ENCODE assay signal across 8 mouse cellular contexts in genomic region chr3:98024288-98024848, GRCm38 (mm10). TPM values are rescaled to one million over a fixed set of nuclear protein-coding genes. Genes with fewer than 3 reads are reported as not detected.
DNase-seq lines count a peak whose midpoint lies in the region; ATAC-seq and TF ChIP-seq lines count a peak whose summit lies in the region.

No protein-coding gene starts in this region.

- no peak overlapping the region for H3K4me3 ChIP-seq in ES-Bruce4 (ENCODE audit: low read depth, low read length)
- H3K4me3 ChIP-seq in forebrain, embryonic 14.5 days (ENCODE audit: low read depth, low read length) = no peak overlapping the region
- no peak overlapping the region for H3K4me3 ChIP-seq in hindbrain, embryonic 11.5 days (ENCODE audit: low read depth, low read length)
- H3K4me3 ChIP-seq in limb, embryonic 15.5 days = peak overlapping the region; percentile 18
- H3K4me3 ChIP-seq in midbrain, embryonic 15.5 days = 0 out of 2 replicates have a peak overlapping the region, but pooled peaks have one; percentile 6

- no peak overlapping the region for H3K9ac ChIP-seq in ES-Bruce4 (ENCODE audit: low read depth, poor library complexity, severe bottlenecking)
- peak overlapping the region; percentile 49 for H3K9ac ChIP-seq in forebrain, embryonic 14.5 days (ENCODE audit: low read length)
- no peak overlapping the region for H3K9ac ChIP-seq in hindbrain, embryonic 11.5 days (ENCODE audit: low read depth, low read length)
- no peak overlapping the region for H3K9ac ChIP-seq in limb, embryonic 15.5 days
- no peak overlapping the region for H3K9ac ChIP-seq in midbrain, embryonic 15.5 days

- TF ChIP-seq POLR2A in ES-Bruce4 (IDR thresholded peaks at IDR 0.05; ENCODE audit: insufficient read depth, low read length) = no peak

- H3K36me3 ChIP-seq in ES-Bruce4 (ENCODE audit: control insufficient read depth, insufficient read depth, low read length, poor library complexity, severe bottlenecking) = no peaks in the 10 kb centered on the region
- no peaks in the 10 kb centered on the region for H3K36me3 ChIP-seq in forebrain, embryonic 14.5 days (ENCODE audit: control insufficient read depth, insufficient read depth, low read length)
- H3K36me3 ChIP-seq in hindbrain, embryonic 11.5 days (ENCODE audit: control insufficient read depth, insufficient read depth, low read length) = no peaks in the 10 kb centered on the region
- H3K36me3 ChIP-seq in limb, embryonic 15.5 days = no peaks in the 10 kb centered on the region
- H3K36me3 ChIP-seq in midbrain, embryonic 15.5 days (replicated peaks) = no peaks in the 10 kb centered on the region

- TF ChIP-seq CTCF in ES-Bruce4 (IDR thresholded peaks at IDR 0.05; ENCODE audit: low read depth, low read length) = no peak

- TF ChIP-seq EP300 in ES-Bruce4 (IDR thresholded peaks at IDR 0.05; ENCODE audit: insufficient read depth, low read depth, low read length) = peak; percentile 91

- H3K27ac ChIP-seq in ES-Bruce4 (ENCODE audit: insufficient read depth, low read length) = no peak overlapping the region
- H3K27ac ChIP-seq in forebrain, embryonic 14.5 days (ENCODE audit: low read depth, low read length) = peak overlapping the region; percentile 82
- H3K27ac ChIP-seq in hindbrain, embryonic 11.5 days (ENCODE audit: low read depth, low read length) = no peak overlapping the region
- H3K27ac ChIP-seq in limb, embryonic 15.5 days = peak overlapping the region; percentile 88
- peak overlapping the region; percentile 53 for H3K27ac ChIP-seq in midbrain, embryonic 15.5 days

- ATAC-seq in forebrain, embryonic 14.5 days = peak; percentile 73
- ATAC-seq in hindbrain, embryonic 11.5 days (ENCODE audit: low FRiP score) = peak; percentile 52; the same call in 1 of the 2 replicates
- ATAC-seq in limb, embryonic 15.5 days (ENCODE audit: insufficient number of reproducible peaks, low FRiP score, low TSS enrichment, low read depth) = peak; percentile 81
- ATAC-seq in midbrain, embryonic 15.5 days (replicated peaks) = peak; percentile 46; the same call in 1 of the 2 replicates

- H3K4me2 ChIP-seq in forebrain, embryonic 14.5 days (ENCODE audit: low read length) = peak overlapping the region; percentile 43
- no peak overlapping the region for H3K4me2 ChIP-seq in hindbrain, embryonic 11.5 days (replicated peaks; ENCODE audit: low read depth, low read length)
- H3K4me2 ChIP-seq in limb, embryonic 15.5 days = peak overlapping the region; percentile 40
- H3K4me2 ChIP-seq in midbrain, embryonic 15.5 days = peak overlapping the region; percentile 36

- peak; percentile 62 for DNase-seq in brain, adult 2 months (ENCODE audit: low read depth, low spot score)
- DNase-seq in forebrain, embryonic 14.5 days (ENCODE audit: low spot score) = peak; percentile 90
- peak; percentile 51 for DNase-seq in hindbrain, embryonic 11.5 days (ENCODE audit: low spot score)
- no peak for DNase-seq in spleen, adult 18-20 months
- DNase-seq in left cerebral cortex, postnatal 36 days (ENCODE audit: low spot score in 2 of 2) = no peak

- peaks cover 3% of the 10 kb centered on the region for H3K4me1 ChIP-seq in ES-Bruce4 (ENCODE audit: control insufficient read depth, insufficient read depth, low read length)
- peaks cover 65% of the 10 kb centered on the region for H3K4me1 ChIP-seq in forebrain, embryonic 14.5 days (ENCODE audit: control insufficient read depth, insufficient read depth, low read length)
- peaks cover 7% of the 10 kb centered on the region for H3K4me1 ChIP-seq in hindbrain, embryonic 11.5 days (replicated peaks; ENCODE audit: control insufficient read depth, insufficient read depth, low read length)
- H3K4me1 ChIP-seq in limb, embryonic 15.5 days = peaks cover 76% of the 10 kb centered on the region
- H3K4me1 ChIP-seq in midbrain, embryonic 15.5 days = peaks cover 22% of the 10 kb centered on the region

- no peaks in the 10 kb centered on the region; the same call in 1 of the 2 replicates for H3K27me3 ChIP-seq in ES-Bruce4 (ENCODE audit: control insufficient read depth, insufficient read depth, low read length, poor library complexity, severe bottlenecking)
- H3K27me3 ChIP-seq in forebrain, embryonic 14.5 days (replicated peaks; ENCODE audit: control insufficient read depth, insufficient read depth, low read length) = no peaks in the 10 kb centered on the region
- peaks cover 2% of the 10 kb centered on the region; the same call in 1 of the 2 replicates for H3K27me3 ChIP-seq in hindbrain, embryonic 11.5 days (ENCODE audit: control insufficient read depth, insufficient read depth, low read length)
- no peaks in the 10 kb centered on the region for H3K27me3 ChIP-seq in limb, embryonic 15.5 days
- no peaks in the 10 kb centered on the region for H3K27me3 ChIP-seq in midbrain, embryonic 15.5 days (replicated peaks)

- no peaks in the 10 kb centered on the region for H3K9me3 ChIP-seq in ES-Bruce4 (replicated peaks; ENCODE audit: control insufficient read depth, insufficient read depth, low read length, poor library complexity, severe bottlenecking)
- no peaks in the 10 kb centered on the region for H3K9me3 ChIP-seq in forebrain, embryonic 14.5 days (replicated peaks; ENCODE audit: control insufficient read depth, low read length)
- no peaks in the 10 kb centered on the region for H3K9me3 ChIP-seq in hindbrain, embryonic 11.5 days (ENCODE audit: control insufficient read depth, low read length)
- no peaks in the 10 kb centered on the region for H3K9me3 ChIP-seq in limb, embryonic 15.5 days
- H3K9me3 ChIP-seq in midbrain, embryonic 15.5 days = no peaks in the 10 kb centered on the region

- 1% methylated on average over 13 of the region's 13 CpGs for WGBS in forebrain, embryonic 14.5 days
- WGBS in hindbrain, embryonic 11.5 days = 4% methylated on average over 13 of the region's 13 CpGs
- WGBS in limb, embryonic 15.5 days = 3% methylated on average over 13 of the region's 13 CpGs
- WGBS in midbrain, embryonic 15.5 days = 8% methylated on average over 13 of the region's 13 CpGs

- intact Hi-C loops in left cerebral cortex, postnatal 36 days (cut with DNase I) = no loop called here

RNA-seq across cellular contexts. Expression of gene Notch2, which starts 11.0 kb away (rescaled TPM):
- polyA plus RNA-seq in ES-Bruce4 (2011; ENCODE audit: insufficient read depth, insufficient read length, low read depth, missing spikeins) = 23.2 and 23.5 TPM in 2 replicates
- 13.6 and 18.1 TPM in 2 replicates for polyA plus RNA-seq in forebrain, embryonic 14.5 days (2014; fragmentation: Nextera tagmentation; extraction: Ambion mirVana)
- polyA plus RNA-seq in hindbrain, embryonic 11.5 days (2014; fragmentation: Nextera tagmentation; extraction: Ambion mirVana) = 16.7 and 20.8 TPM in 2 replicates
- polyA plus RNA-seq in limb, embryonic 15.5 days (2015; fragmentation: Nextera tagmentation; extraction: Ambion mirVana) = 35.8 and 40.8 TPM in 2 replicates
- polyA plus RNA-seq in midbrain, embryonic 15.5 days (2015; fragmentation: Nextera tagmentation; extraction: Ambion mirVana) = 9.0 and 10.4 TPM in 2 replicates
- 10 to 100 TPM; 10.8 to 14.0 TPM for total RNA-seq in left cerebral cortex, postnatal 36 days (2021)

Comparison
In these comparisons a context has a peak if more than half of its experiments do, and no peak if none do; other contexts are left out.
1. H3K27ac ChIP-seq: peak in forebrain, embryonic 14.5 days (single experiment), limb, embryonic 15.5 days (single experiment) and midbrain, embryonic 15.5 days (single experiment); none in ES-Bruce4 (single experiment) and hindbrain, embryonic 11.5 days (single experiment).
2. H3K4me3 ChIP-seq: peak in limb, embryonic 15.5 days (single experiment) and midbrain, embryonic 15.5 days (single experiment); none in ES-Bruce4 (single experiment), forebrain, embryonic 14.5 days (single experiment) and hindbrain, embryonic 11.5 days (single experiment).
3. DNase-seq: peak in brain, adult 2 months (single experiment), forebrain, embryonic 14.5 days (single experiment) and hindbrain, embryonic 11.5 days (single experiment); none in spleen, adult 18-20 months (0 of 2) and left cerebral cortex, postnatal 36 days (0 of 2).
4. Peak in every context shown above with its lines, with median percentiles within 50 percentile points of each other: ATAC-seq.